Mouse (Mus musculus) left cerebral cortex, postnatal 25 days (tissue): Measurements from ENCODE around the gene Fam98c. TPM values are rescaled to one million over a fixed set of nuclear protein-coding genes. Genes with fewer than 3 reads are reported as not detected.

Source experiments
- DNase-seq, 2 experiments: peaks; one replicate each; pipeline ENCODE4 v3.0.0; 2022; ENCODE audit warnings: low spot score in 2 of 2, mixed read lengths in 1 of 2
- intact Hi-C: fragments of 180-260 bp; cut with DNase I; formaldehyde crosslinking; loops from one replicate; pipeline ENCODE4 v1.15.1; 2025
- total RNA-seq, 2 experiments: library from RNA; stranded (reverse); gene quantifications; 2 replicates each; pipeline ENCODE4 v1.2.3; 2021

The Fam98c gene
- total RNA-seq, 2 experiments from 2014 or later: 35.9 to 40.6 TPM

GRCm38 (mm10) chr7:29123531-29124358 is 32.3 kb downstream of the Fam98c start:
- DNase-seq: no peak
- intact Hi-C loops: loop anchor here (10.0 kb wide), 1 partner anchor 401 kb away; no protein-coding TSS in a partner anchor

DNA sequence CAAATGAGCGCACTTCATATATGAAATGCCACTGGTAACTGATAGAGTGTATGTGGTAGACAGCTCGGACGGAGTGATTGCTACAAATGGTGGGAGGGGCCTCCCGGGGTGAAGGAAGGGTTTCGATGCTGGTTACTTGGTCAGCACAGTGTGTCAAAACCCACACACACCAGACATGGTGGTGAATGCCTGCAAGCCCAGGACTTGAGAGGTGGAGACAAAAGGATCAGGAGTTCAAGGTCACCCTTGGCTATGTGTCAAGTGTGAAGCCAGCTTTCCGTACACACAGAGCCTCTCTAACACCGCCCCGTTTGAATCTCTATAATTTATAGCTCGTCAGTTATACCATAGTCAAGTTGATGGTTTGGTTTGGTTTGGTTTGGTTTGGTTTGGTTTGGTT is 33.2 kb downstream of the Fam98c start:
- no peak for DNase-seq
- intact Hi-C loops: loop anchor here (10.0 kb wide), 1 partner anchor 402 kb away; no protein-coding TSS in a partner anchor

GRCm38 (mm10) chr7:29119526-29119925 is 36.5 kb downstream of the Fam98c start:
- no peak for DNase-seq
- intact Hi-C loops: no loop called here

- DNase-seq: no peak
- intact Hi-C loops: no loop called here
Measured at GRCm38 (mm10) chr7:29118142-29118851, 37.7 kb downstream of the Fam98c start.

DNA sequence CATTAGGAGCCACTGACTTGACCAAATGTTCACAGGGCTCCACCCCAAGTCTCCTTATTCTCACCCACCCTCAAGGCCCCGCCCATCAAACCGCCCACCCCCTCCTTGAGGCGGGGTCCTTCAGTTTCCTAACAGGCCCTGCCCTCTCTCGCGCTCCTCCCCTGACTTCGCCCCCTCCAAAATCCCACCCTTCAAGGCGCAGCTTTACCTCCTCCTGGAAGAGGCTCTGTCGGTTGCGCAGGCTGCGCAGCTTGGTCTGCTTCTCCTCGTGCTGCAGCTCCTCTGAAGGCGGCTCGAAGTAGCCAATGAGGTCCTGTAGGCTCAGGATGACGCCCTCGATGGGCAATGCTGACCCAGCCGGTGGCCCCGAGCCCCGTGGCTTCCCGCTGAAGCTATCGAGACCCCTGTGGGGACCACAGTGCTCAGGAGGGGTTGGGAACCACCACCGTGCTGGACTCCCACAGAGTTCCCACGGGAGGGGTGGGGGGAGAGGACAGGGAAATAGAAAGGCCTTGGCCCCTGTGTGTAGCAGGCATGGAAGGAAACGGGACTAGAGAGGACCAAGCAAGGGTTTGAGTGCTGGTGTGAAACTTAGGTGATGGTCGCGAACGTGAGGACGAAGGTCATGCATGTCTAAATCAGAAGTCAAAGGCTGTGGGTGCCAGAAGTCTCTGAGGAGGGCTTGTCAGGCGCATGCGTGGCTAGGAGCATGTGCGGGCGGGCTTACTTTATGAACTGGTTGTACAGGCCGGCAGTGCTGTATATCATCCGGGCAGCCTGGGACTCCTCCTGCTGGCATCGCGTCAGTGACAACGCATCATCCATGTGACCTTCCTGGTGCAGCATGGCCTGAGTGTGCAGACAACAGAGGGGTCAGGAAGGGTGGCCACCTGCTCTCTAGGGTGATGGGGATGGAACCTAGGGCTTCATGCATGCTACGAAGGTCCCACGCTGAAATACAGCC is 46.8 kb downstream of the Fam98c start:
- DNase-seq: peak; percentile 24 to 47
- intact Hi-C loops: no loop called here

Other genes with a start within 250 kb of the Fam98c start
- gene Actn4, start 193.9 kb downstream of the Fam98c start, total RNA-seq: 100 to 1,000 TPM; 190 to 202 TPM
- 100 to 1,000 TPM; 175 to 185 TPM for gene Eif3k, start 174.4 kb downstream of the Fam98c start, total RNA-seq
- 1 to 10 TPM; 1.7 to 1.8 TPM for gene Map4k1, start 174.2 kb downstream of the Fam98c start, total RNA-seq
- gene Ryr1, start 31.1 kb downstream of the Fam98c start, total RNA-seq: 1 to 10 TPM; 4.7 to 8.9 TPM
- gene Rasgrp4, start 21.4 kb downstream of the Fam98c start, total RNA-seq: 1 to 10 TPM; 1.1 to 1.8 TPM
- 1 to 10 TPM; 1.0 to 1.1 TPM for gene Ggn, start 14.0 kb upstream of the Fam98c start, total RNA-seq
- 10 to 100 TPM; 52.3 to 57.9 TPM for gene Spred3, start 14.2 kb upstream of the Fam98c start, total RNA-seq
- gene Psmd8, start 24.5 kb upstream of the Fam98c start, total RNA-seq: 100 to 1,000 TPM; 137 to 145 TPM
- under 1 TPM; 0.76 to 0.99 TPM for gene Catsperg1, start 57.8 kb upstream of the Fam98c start, total RNA-seq
- 1 to 10 TPM; 2.2 to 3.2 TPM for gene Kcnk6, start 76.3 kb upstream of the Fam98c start, total RNA-seq
- gene Yif1b, start 82.1 kb upstream of the Fam98c start, total RNA-seq: 10 to 100 TPM; 48.5 to 52.0 TPM
- gene 2200002D01Rik, start 92.2 kb upstream of the Fam98c start, total RNA-seq: not detected
- gene Spint2, start 125.7 kb upstream of the Fam98c start, total RNA-seq: 10 to 100 TPM; 21.1 to 24.4 TPM
- gene Ppp1r14a, start 133.1 kb upstream of the Fam98c start, total RNA-seq: 10 to 100 TPM; 13.6 to 14.2 TPM
- gene Dpf1, start 147.7 kb upstream of the Fam98c start, total RNA-seq: 100 to 1,000 TPM; 110 to 115 TPM